Mouse (Mus musculus): ENCODE measurements around the gene Pgm2l1.

GRCm38 (mm10) chr7:100298861-100299510, 71.8 kb downstream of the Pgm2l1 start:
- no peak for TF ChIP-seq GATA1 (IDR thresholded peaks at IDR 0.05; ENCODE audit: borderline replicate concordance, low read length)
- no peak for TF ChIP-seq FLI1 (IDR thresholded peaks at IDR 0.05; ENCODE audit: low read length)
